Mouse (Mus musculus) heart, postnatal 0 days (tissue): ENCODE data around the gene Cd79b. TPM values are rescaled to one million over a fixed set of nuclear protein-coding genes. Genes with fewer than 3 reads are reported as not detected.
A peak's percentile ranks its signal among the peaks of the same experiment; 100 is the strongest.

Source experiments
- ATAC-seq: fragments of 200-750 bp; cut with Nextera tagmentation; 2 replicates; pipeline ENCODE4 v1.8.0; 2017; ENCODE audit warnings: low read depth, moderate number of reproducible peaks, moderate library complexity; ENCODE audit not compliant: insufficient read depth
- DNase-seq: peaks from one replicate; pipeline ENCODE4 v3.0.0-alpha.2; 2016; ENCODE audit warnings: low spot score
- H3K27ac ChIP-seq: fragments of 300-500 bp; sonication (generic); 2 replicates; pipeline ENCODE4 v1.5.1; 2014; ENCODE audit warnings: low read depth, mild to moderate bottlenecking
- H3K27me3 ChIP-seq: fragments of 300-500 bp; sonication (generic); 2 replicates; pipeline ENCODE4 v1.6.1; 2014; ENCODE audit warnings: low read length, mixed read lengths; ENCODE audit not compliant: control insufficient read depth, insufficient read depth
- H3K36me3 ChIP-seq: fragments of 300-500 bp; sonication (generic); replicated peaks from 2 replicates; pipeline ENCODE4 v1.6.1; 2014; ENCODE audit warnings: low read length, mixed read lengths; ENCODE audit not compliant: control insufficient read depth, insufficient read depth
- H3K4me1 ChIP-seq: fragments of 300-500 bp; sonication (generic); 2 replicates; pipeline ENCODE4 v1.6.1; 2014; ENCODE audit warnings: antibody characterized with exemption; ENCODE audit not compliant: control insufficient read depth, insufficient read depth
- H3K4me2 ChIP-seq: fragments of 300-500 bp; sonication (generic); 2 replicates; pipeline ENCODE4 v1.6.1; 2014; ENCODE audit warnings: low read depth, mild to moderate bottlenecking, low read length, moderate library complexity
- H3K4me3 ChIP-seq: fragments of 300-500 bp; sonication (generic); 2 replicates; pipeline ENCODE4 v1.5.1; 2014; ENCODE audit warnings: low read depth, low read length
- H3K9ac ChIP-seq: fragments of 300-500 bp; sonication (generic); replicated peaks from 2 replicates; pipeline ENCODE4 v1.6.1; 2014; ENCODE audit warnings: low read depth, low read length, mixed read lengths
- H3K9me3 ChIP-seq: fragments of 300-500 bp; sonication (generic); replicated peaks from 2 replicates; pipeline ENCODE4 v1.6.1; 2016; ENCODE audit warnings: low read length; ENCODE audit not compliant: control insufficient read depth
- CTCF ChIP-seq: IDR thresholded peaks from 2 replicates; pipeline ENCODE4 v1.5.1; 2016; ENCODE audit warnings: antibody characterized with exemption, control low read depth, low read depth
- EP300 ChIP-seq: IDR thresholded peaks from 2 replicates; pipeline ENCODE4 v1.6.1; 2016; ENCODE audit warnings: antibody characterized with exemption, low read depth
- WGBS: fragments of 180-500 bp; shearing (Covaris S2); extraction: QIAGEN DNeasy Blood & Tissue Kit; methylation state at CpG from one replicate; pipeline ENCODE4 v1.1.7; 2014; 5-methylcytosine and 5-hydroxymethylcytosine counted together
- polyA plus RNA-seq: library from polyadenylated mRNA; unstranded; fragments of >200 nt; fragmentation: Nextera tagmentation; extraction: Ambion mirVana; gene quantifications from 2 replicates; pipeline ENCODE4 v1.2.1, GENCODE M21; 2015
- total RNA-seq: library from RNA; depleted of rRNA; stranded (reverse); fragments of >200 nt; gene quantifications from 2 replicates; pipeline ENCODE4 v1.2.3, GENCODE M21; 2014; ENCODE audit warnings: low replicate concordance

Cd79b gene
- total and polyA plus RNA-seq, 2 experiments from 2014 or later: 0.19 to 1.2 TPM

DNA sequence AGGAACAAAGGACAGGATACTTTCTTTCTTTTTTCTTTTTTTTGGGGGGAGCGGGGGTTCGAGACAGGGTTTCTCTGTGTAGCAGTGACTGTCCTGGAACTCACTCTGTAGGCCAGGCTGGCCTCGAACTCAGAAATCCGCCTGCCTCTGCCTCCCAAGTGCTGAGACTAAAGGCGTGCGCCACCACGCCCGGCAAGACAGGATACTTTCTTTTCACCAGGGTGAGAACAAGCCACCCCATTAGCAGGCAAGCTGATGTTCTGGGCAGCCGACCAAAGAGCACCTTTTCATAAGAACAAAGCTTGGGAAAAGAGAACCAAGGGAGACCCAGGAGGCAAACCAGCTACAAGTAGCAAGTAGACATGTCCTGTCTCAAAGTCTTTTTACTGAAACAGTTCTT is 7.8 kb downstream of the Cd79b start:
- H3K27ac ChIP-seq: no peak overlapping the region
- TF ChIP-seq EP300: no peak
- TF ChIP-seq CTCF: no peak
- ATAC-seq: no peak

GRCm38 (mm10) chr11:106306065-106306385 is 8.5 kb downstream of the Cd79b start:
- 91% methylated on average over 3 of the region's 3 CpGs for WGBS

More for the DNA sequence above, 7.8 kb downstream of the Cd79b start:
- no peak for DNase-seq
- Histone ChIP-seq H3K36me3 (no peaks in the 10 kb centered on the region), H3K4me2 (no peak overlapping the region), H3K9me3 (no peaks in the 10 kb centered on the region), H3K4me3 (no peak overlapping the region), H3K9ac (no peak overlapping the region), H3K27me3 (no peaks in the 10 kb centered on the region), H3K4me1 (no peaks in the 10 kb centered on the region)
- 81% methylated on average over 9 of the region's 9 CpGs for WGBS

DNA sequence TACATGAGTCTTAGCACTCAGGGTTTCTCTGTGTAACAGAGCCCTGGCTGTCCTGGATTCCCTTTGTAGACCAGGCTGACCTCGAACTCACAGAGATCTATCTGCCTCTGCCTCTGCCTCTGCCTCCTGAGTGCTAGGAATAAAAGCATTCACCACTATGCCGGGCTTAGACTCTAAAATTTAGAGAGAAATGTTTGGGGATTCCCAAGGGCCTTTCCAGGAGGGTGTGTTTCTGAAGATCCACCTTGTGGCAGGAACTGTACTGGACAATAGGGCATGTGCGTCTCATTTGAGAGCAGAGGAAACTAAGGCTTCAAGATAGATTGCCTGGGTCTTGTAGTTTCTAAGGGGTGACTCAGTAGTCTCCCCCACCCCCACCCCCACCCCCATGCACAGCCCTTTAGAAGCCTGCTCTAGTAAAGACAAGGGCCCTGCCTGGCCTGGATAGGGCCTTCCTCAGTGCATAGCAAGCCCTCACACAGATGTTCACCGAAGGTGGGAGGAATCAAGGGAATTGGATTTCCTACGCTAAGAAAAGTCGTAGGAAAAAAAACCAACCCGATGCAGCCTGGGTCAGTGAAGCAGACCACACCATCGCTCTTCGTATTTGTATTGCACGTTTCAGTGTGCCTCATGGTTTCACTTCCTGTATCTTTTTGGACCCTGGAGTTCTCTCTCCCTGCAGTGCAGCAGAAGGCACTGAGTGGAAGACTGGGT is 9.1 kb downstream of the Cd79b start:
- Histone ChIP-seq H3K4me2 (no peak overlapping the region), H3K27me3 (no peaks in the 10 kb centered on the region), H3K9ac (no peak overlapping the region), H3K4me1 (no peaks in the 10 kb centered on the region), H3K4me3 (no peak overlapping the region), H3K9me3 (no peaks in the 10 kb centered on the region), H3K36me3 (no peaks in the 10 kb centered on the region), H3K27ac (no peak overlapping the region)
- TF ChIP-seq CTCF (no peak), EP300 (no peak)
- 78% methylated on average over 10 of the region's 10 CpGs for WGBS
- ATAC-seq (no peak), DNase-seq (no peak)

More at GRCm38 (mm10) chr11:106306065-106306385, 8.5 kb downstream of the Cd79b start:
- Histone ChIP-seq H3K36me3 (no peaks in the 10 kb centered on the region), H3K27ac (no peak overlapping the region), H3K4me2 (no peak overlapping the region), H3K27me3 (no peaks in the 10 kb centered on the region), H3K4me1 (no peaks in the 10 kb centered on the region), H3K9ac (no peak overlapping the region), H3K9me3 (no peaks in the 10 kb centered on the region), H3K4me3 (no peak overlapping the region)
- DNase-seq: no peak
- no peak for ATAC-seq
- no peak for TF ChIP-seq EP300
- TF ChIP-seq CTCF: no peak

DNA sequence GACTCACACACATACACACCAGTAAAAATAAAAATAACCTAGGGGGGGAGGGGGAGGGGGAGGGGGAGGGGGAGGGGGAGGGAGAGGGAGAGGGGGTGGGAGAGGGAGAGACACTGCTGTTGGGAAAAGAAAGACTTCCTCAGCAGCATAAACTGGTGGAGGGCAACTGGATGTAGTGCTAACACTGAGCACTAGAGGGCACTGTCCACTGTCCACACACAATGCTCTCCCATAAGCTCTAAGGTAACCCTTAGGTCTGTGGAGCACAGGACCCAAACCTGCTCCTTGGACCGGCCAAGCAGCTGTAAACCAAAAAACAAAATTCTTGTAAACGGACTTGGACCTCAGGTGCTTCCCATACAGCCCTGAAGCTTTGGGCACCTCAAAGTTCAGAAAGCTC is 11.9 kb downstream of the Cd79b start:
- Histone ChIP-seq H3K4me2 (no peak overlapping the region), H3K27me3 (no peaks in the 10 kb centered on the region), H3K9me3 (no peaks in the 10 kb centered on the region), H3K4me1 (no peaks in the 10 kb centered on the region), H3K4me3 (no peak overlapping the region), H3K36me3 (no peaks in the 10 kb centered on the region), H3K9ac (no peak overlapping the region), H3K27ac (no peak overlapping the region)
- WGBS: 20% methylated on average over 2 of the region's 2 CpGs
- ATAC-seq (peak; percentile 78; the same call in 1 of the 2 replicates), DNase-seq (peak; percentile 46)
- TF ChIP-seq EP300 (no peak), CTCF (peak; percentile 87)

DNA sequence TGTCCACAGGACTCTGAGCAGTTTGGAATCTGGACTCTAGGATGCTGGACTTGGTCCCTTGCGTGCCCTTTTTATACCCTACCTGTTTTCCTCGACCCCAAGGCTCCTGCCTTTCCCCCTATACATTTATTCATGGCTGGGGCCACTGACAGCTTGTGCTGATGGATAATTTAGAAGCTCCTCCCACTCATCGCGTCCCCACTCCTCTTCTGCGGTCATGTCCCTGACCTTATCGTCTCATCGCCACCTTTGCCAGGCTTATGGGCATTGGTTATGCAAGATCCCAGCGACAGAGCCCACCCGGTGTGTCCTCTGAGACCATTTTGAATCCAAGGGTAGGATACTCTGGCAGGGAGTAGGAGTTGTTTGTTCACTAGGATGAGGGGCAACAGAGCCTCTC is 12.8 kb downstream of the Cd79b start, which contains the start of gene Gh:
Gene Gh, minus strand, starts transcription at position 101 of the 400 bp plus-strand sequence.
- Histone ChIP-seq H3K4me3 (no peak within 1 kb of the TSS), H3K27me3 (no peaks in the 10 kb centered on the region), H3K4me1 (no peaks in the 10 kb centered on the region), H3K4me2 (no peak within 1 kb of the TSS), H3K9me3 (no peaks in the 10 kb centered on the region), H3K36me3 (no peaks in the 10 kb centered on the region), H3K9ac (no peak within 1 kb of the TSS), H3K27ac (no peak within 1 kb of the TSS)
- ATAC-seq (no peak), DNase-seq (no peak)
- TF ChIP-seq CTCF (no peak), EP300 (no peak)
- 81% methylated on average over 9 of the region's 9 CpGs for WGBS

GRCm38 (mm10) chr11:106291861-106292260 is 22.7 kb downstream of the Cd79b start:
- Histone ChIP-seq H3K9ac (no peak overlapping the region), H3K27me3 (no peaks in the 10 kb centered on the region), H3K36me3 (no peaks in the 10 kb centered on the region), H3K27ac (no peak overlapping the region), H3K4me1 (no peaks in the 10 kb centered on the region), H3K4me3 (no peak overlapping the region), H3K9me3 (no peaks in the 10 kb centered on the region), H3K4me2 (no peak overlapping the region)
- WGBS: 91% methylated on average over 2 of the region's 2 CpGs
- DNase-seq (no peak), ATAC-seq (no peak)
- TF ChIP-seq CTCF (no peak), EP300 (no peak)
